ENCODE assay signal across 20 mouse cellular contexts in genomic region chr9:45533253-45533652, GRCm38 (mm10).
DNase-seq lines count a peak whose midpoint lies in the region; TF ChIP-seq lines count a peak whose summit lies in the region.
"Had no signal": no experiment of that assay in that cellular context is flagged by ENCODE, and none has a peak within 500 bp of the region (broad histone marks: within the 10 kb centered on the region; RNA-seq: fewer than 3 reads in every experiment).

No protein-coding gene starts in this region.

- H3K27ac ChIP-seq in layer of hippocampus, adult 2 months, result 0 out of 2 replicates have a peak overlapping the region, but pooled peaks have one; percentile 89
- H3K27ac ChIP-seq: embryonic facial prominence, embryonic 10.5 days; embryonic facial prominence, embryonic 12.5 days; forebrain, embryonic 13.5 days; forebrain, embryonic 15.5 days had no signal

- H3K4me3 ChIP-seq in layer of hippocampus, adult 2 months, result no peak overlapping the region
- H3K4me3 ChIP-seq: embryonic facial prominence, embryonic 10.5 days; embryonic facial prominence, embryonic 12.5 days; forebrain, embryonic 13.5 days; forebrain, embryonic 15.5 days had no signal

- no peaks in the 10 kb centered on the region for H3K27me3 ChIP-seq in splenic B cell, adult 2 months (ENCODE audit: control insufficient read depth, insufficient read depth, low read length, poor library complexity, severe bottlenecking)
- H3K27me3 ChIP-seq: embryonic facial prominence, embryonic 12.5 days; forebrain, embryonic 13.5 days; forebrain, embryonic 15.5 days; Patski had no signal

- TF ChIP-seq CTCF in layer of hippocampus, adult 2 months (conservative IDR thresholded peaks at IDR 0.05), result no peak

- DNase-seq in layer of hippocampus, adult 2 months (ENCODE audit: low spot score in 2 of 2), result no peak
- DNase-seq in layer of hippocampus, adult 11-12 months (ENCODE audit: low spot score), result no peak
- peak; percentile 65 for DNase-seq in A20 (ENCODE audit: low read depth, low spot score)
- peak; percentile 21 for DNase-seq in splenic B cell, adult 2 months (ENCODE audit: low read depth, low spot score)
- no peak for DNase-seq in left cerebral cortex, adult 9 months (ENCODE audit: low spot score in 2 of 2)
- DNase-seq: adrenal gland, adult 8-10 months; adrenal gland, postnatal 14 days; adrenal gland, postnatal 36 days; cerebellum, adult 11-12 months; cerebellum, adult 2 months; cerebellum, adult 9-10 months; cerebellum, postnatal 10 days; cerebellum, postnatal 25 days; forebrain, postnatal 0 days had no signal

- no peaks in the 10 kb centered on the region for H3K36me3 ChIP-seq in splenic B cell, adult 2 months (ENCODE audit: control insufficient read depth, insufficient read depth, low read length, poor library complexity, severe bottlenecking)
- H3K36me3 ChIP-seq: embryonic facial prominence, embryonic 10.5 days; embryonic facial prominence, embryonic 12.5 days; forebrain, embryonic 15.5 days; G1E had no signal

Comparison
In these comparisons a context has a peak if more than half of its experiments do, and no peak if none do; other contexts are left out.
1. DNase-seq: peak in A20 (single experiment) and splenic B cell, adult 2 months (single experiment); none in layer of hippocampus, adult 2 months (0 of 2), layer of hippocampus, adult 11-12 months (single experiment) and left cerebral cortex, adult 9 months (0 of 2).